Mouse (Mus musculus): Measurements from ENCODE around the gene E2f3. TPM values are rescaled to one million over a fixed set of nuclear protein-coding genes. Genes with fewer than 3 reads are reported as not detected.

E2f3 gene
- 10 to 100 TPM; 16.4 to 17.8 TPM for total RNA-seq (2021)

DNA sequence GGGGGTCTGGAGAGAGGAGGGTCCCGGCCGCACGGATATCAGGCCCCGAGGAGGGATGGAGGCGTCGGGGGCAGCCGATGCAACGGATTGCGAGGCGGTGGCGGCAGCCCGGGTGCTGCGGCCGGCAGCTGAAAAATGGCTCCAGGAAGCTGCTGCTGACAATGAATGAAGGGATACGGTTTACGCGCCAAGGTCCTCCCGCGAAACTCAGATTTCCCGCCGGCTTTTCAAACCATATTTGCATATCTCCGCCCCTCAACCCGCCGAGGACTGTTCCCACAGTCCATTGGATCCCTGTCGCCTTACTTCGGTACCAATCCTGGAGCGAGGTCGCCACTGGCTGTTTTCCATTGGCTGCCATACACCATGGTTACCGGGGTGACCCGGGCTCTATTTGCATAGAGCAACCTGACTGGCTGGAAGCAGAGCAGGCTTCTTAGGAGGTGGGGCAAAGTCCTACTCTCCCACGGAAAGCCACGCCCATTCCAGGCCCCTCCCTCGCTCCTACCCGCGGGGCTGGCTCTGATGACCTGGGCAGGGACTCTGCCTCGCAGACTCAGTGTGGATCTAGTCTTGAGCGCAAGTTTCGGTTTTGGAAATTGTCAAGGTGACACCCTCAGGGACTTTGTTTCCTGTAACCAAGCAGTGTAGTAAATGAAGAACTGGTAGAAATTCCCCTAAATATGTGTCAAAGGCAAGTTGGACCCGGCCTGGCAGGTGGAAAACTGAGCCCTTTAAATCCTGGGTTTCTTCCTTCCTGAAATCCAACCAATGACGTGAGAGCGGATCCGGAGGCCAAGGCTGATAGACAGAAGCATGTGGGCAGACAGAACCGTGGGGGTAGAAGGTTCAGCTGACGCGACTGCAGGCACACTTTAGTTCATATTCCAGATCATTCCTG lies at the start of gene E2f3:
TSS of gene E2f3 (minus strand) at position 209 of the 901 bp plus-strand sequence.
- intact Hi-C loops (cut with DNase I) = loop anchor here (10.0 kb wide), 2 partner anchors 99 to 269 kb away; no protein-coding TSS in a partner anchor

GRCm38 (mm10) chr13:30034540-30034939 lies 48.7 kb upstream of the E2f3 start:
- DNase-seq = no peak
- intact Hi-C loops (cut with DNase I) = no loop called here

More for the DNA sequence above, at the start of gene E2f3:
- DNase-seq = peak; percentile 99

GRCm38 (mm10) chr13:30031684-30032335 lies 45.9 kb upstream of the E2f3 start:
- intact Hi-C loops (cut with DNase I) = no loop called here

DNA sequence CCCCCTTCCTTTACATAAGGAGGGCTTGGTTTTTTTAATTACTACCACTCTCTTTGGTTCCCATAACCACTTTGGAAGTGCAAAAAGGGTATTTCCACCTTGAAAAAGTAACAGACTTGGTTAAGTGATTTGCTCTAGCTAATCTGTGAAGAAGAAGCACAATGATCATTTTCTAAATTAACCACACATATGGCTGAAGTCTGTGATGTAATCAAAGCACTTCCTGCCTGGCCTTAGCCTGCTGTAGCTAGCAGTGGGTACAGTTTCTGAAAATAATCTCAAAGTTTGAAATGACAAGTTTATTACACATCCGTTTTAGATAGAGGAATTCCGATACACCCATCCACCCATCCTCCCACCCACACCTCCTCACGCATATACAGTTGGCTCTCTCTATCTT lies 42.0 kb upstream of the E2f3 start:
- intact Hi-C loops (cut with DNase I) = no loop called here
- no peak for DNase-seq

More at GRCm38 (mm10) chr13:30031684-30032335, 45.9 kb upstream of the E2f3 start:
- peak; percentile 34 for DNase-seq

DNA sequence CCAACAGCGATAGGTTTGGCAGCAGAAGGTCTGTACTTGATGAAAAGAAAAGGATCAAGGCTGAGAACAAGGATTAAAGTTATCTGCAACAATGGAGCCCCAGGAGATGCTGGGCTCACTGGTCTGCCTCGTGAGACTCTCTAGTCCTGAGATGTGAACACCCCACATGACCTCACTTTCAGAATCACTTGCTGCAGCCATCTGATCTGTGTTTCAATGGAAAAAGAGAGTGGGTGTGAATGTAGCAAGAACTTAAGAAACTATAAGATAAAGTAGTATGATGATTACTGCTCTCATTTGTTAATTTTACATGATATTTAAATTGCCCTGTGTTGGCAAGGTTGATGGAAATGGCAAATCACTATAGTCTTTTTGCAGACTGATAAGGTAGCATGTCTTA lies 36.6 kb upstream of the E2f3 start:
- intact Hi-C loops (cut with DNase I) = no loop called here
- DNase-seq = no peak

DNA sequence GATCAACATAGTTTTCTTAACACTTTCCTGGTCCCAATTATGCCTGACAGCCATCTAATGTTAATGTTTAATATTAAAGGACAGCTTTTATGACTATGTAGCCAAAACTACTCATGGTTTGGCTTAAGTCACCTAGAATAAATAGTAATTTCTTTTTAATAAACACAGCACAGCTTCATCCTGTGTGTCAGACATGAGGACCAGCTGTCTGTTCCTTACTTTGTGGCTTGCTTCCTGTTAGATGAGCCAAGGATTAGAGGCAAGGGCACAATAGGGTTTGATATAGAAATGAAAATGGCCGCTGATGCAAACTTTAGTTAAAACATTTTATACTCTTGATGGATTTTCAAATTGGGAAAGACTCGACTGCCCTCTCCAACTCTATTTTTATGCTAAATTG lies 32.7 kb upstream of the E2f3 start:
- intact Hi-C loops (cut with DNase I) = no loop called here
- no peak for DNase-seq

- intact Hi-C loops (cut with DNase I) = no loop called here
- peak; percentile 43 for DNase-seq
Observed at GRCm38 (mm10) chr13:30017611-30018010, 31.7 kb upstream of the E2f3 start.

DNA sequence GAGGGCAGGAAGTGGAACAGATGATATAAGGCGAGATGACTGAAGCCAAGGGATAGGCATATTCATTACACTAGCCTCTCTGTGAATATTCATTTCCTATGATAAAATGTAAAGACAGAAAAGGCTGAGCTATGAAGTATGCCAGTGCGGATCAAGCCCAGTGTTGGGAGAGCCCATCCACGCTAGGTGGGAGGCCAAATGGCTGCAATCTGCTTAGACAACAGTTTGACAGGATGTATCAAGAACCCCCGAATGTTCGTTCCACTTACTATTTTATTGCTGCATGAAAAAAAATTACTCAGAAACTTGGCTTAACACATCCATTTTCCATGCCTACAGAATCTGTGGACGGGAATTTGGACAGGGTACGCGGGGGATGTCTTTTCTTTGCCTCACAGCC lies 28.7 kb upstream of the E2f3 start:
- intact Hi-C loops (cut with DNase I) = no loop called here
- DNase-seq = no peak

- intact Hi-C loops (cut with DNase I) = no loop called here
- DNase-seq = no peak
Observed at GRCm38 (mm10) chr13:30012226-30012625, 26.4 kb upstream of the E2f3 start.

DNA sequence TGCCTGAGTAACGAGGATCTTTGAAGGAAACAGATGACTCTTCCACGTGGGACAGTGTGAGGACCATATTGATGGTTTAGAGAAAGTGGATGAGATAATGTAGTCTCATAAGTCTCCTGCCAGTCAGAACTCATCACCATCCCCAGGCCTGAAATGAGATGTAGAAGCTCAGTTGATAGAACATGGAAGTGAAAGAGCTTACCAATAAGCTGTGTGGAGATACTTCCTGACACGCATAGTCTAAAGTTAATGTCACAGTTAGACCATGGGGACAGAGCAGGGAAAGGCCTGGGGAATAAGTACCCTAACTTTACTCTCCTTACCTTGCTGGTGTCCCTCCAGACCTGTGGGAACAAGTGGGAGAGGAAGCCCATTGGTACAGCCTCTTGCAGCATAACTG lies 22.9 kb upstream of the E2f3 start:
- intact Hi-C loops (cut with DNase I) = no loop called here
- DNase-seq = no peak

DNA sequence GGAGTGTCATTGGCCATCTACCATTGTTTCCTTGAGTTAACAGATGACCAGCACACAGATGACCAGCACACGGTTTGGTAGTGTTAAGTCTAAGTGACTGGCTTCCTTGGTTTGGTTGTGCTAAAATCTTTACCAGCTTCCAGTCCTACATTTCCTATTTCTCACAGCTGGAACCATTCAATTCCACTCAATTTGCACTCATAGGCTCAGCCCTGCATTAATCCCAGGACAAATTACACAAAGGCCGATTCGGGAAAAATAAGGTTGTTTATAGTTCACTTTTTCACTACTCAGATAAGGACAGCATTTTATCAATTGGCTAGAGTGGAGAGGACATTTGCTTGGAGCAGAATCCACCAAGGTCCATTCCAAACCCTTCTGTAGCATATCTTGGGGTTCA lies 19.6 kb upstream of the E2f3 start:
- intact Hi-C loops (cut with DNase I) = no loop called here
- no peak for DNase-seq

GRCm38 (mm10) chr13:30004849-30005248 lies 19.0 kb upstream of the E2f3 start:
- DNase-seq = no peak
- intact Hi-C loops (cut with DNase I) = no loop called here

DNA sequence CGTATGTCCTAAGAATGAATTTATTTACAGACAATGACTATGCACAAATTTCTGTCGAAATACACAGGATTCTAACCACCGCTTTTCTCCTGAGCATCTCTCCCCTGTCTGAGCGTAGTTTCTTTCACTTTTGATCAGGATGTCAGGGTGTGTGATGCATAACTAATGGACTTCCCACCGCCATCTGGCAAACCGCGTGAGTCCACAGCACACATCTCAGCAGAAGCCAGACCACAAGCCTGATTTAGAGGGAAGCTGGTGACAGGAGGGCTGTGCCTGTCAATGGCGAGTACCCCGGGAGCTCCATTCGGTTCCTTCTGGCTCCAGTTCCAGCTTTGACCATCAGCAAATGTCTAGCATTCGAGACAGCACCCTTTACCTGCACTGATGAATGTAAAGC lies 17.3 kb upstream of the E2f3 start:
- intact Hi-C loops (cut with DNase I) = no loop called here
- DNase-seq = peak; percentile 82

- intact Hi-C loops (cut with DNase I) = no loop called here
- no peak for DNase-seq
Observed at GRCm38 (mm10) chr13:30001041-30001440, 15.2 kb upstream of the E2f3 start.

DNA sequence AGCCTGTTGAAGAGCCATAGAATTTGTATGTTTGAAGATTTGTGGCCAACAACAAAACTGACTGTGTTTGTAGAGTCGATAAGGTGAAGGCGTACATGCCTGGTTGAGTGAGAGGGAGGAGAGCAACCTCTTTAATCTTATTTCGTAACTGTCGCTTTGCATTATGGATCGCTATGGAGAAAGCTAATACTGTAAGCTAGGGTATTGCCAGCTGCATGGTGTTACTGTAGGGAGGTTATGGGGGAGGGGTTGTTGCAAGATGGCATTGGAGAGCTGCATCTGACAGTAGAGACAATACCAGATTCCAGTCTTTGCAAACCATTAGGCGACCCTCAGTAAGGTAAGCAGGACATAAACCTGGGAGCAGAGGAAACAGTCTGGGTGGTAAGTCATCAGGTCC lies 2.1 kb upstream of the E2f3 start:
- no peak for DNase-seq
- intact Hi-C loops (cut with DNase I) = loop anchor here (10.0 kb wide), 2 partner anchors 97 to 267 kb away; no protein-coding TSS in a partner anchor

DNA sequence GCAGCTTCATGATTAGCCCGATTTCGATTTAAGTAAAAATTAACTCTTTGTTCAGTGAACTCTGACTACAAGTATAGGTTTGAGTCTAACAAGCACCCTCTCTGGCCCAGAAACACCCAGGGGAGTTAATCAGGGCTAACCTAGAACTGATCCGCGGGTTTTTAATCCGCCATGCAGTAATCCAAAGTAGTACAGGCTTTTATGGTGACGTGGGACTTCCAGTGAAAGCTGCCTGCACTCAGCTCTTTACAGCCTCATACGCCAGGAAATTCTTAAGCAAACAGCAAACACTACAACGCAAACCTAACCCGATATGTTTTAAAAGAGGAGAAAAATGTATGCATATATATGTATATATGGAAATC lies 875 bp upstream of the E2f3 start:
- no peak for DNase-seq
- intact Hi-C loops (cut with DNase I) = loop anchor here (10.0 kb wide), 2 partner anchors 98 to 268 kb away; no protein-coding TSS in a partner anchor

DNA sequence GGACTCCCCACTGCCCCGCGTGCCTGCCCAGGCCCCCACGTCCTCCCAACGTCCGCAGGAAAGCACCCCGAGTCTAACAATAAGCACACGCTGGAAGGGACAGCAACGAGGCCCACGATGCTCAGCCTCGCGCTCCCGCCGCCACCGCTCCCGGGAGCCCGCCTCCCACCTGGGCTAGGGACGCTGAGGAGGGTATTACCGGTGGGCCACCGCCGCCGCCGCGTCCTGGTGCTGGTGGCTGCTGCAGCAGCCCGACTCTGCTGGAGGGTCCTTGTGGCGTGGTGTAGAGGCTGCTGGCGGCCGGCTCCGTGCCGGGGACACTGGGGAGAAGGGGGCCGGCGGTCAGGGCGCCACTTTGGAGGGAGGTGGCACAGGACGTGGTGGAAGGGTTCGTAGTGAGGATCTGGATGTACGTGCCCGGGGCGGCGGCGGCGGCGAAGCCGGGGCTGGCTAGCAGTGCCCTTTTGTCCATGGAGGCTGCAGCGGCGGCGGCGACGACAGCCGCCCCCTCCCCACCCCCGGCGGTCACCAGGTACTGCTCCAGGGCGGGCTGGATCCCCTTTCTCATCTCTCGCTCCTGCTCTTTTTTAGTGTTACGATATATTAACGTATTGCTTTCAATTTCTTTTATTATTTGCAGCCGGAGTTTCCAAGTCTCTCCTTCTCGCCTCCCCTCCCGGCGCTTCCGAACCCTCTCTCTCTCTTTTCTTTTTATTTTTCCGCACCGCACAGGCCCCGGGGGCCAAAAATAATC lies 585 bp downstream of the E2f3 start:
- intact Hi-C loops (cut with DNase I) = loop anchor here (10.0 kb wide), 2 partner anchors 100 to 270 kb away; no protein-coding TSS in a partner anchor
- peak; percentile 44 for DNase-seq

DNA sequence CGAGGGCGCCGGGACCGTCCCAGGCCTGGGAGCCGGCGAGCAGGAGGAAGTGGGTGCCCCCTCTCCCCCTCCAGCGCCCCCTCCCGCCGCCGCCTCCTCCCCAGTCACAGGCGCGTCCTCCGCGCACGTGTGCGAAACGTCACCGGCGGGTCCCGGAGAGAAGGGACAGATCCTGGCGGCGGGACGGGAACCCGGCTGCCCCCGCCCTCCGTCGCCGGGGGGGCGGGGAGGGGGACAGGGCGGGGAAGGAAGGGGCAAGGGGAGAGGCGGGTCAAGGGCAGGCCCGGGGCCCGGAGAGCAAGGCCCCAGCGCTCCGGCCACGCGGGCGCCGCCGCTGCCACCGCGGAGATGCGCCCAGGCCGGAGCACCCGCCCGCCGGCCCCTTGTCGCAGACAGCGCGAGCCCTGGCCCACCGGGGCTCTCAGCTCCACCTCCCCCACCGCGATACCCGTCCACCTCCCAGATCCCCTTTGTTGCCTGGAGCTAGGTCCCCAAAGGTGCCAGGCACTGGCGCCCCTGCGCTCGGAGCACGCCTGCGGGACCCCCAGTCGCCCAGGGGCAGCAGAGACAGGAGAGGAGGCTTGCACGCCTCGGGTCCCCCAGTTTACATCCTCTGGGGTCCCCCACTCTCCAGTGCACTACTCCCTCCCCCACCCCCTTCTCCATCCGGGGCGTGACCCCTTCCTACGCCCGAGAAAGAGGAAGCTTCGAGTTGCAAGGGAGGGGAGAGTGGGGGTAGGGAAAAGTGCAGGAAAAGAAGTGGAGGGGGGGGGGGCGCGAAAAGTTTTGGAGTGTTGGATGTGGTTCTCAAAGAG lies 1.4 kb downstream of the E2f3 start:
- intact Hi-C loops (cut with DNase I) = loop anchor here (5.0 to 10.0 kb wide), 3 partner anchors 100 to 270 kb away; partner anchors contain the start of gene Cdkal1
- DNase-seq = peak; percentile 88

DNA sequence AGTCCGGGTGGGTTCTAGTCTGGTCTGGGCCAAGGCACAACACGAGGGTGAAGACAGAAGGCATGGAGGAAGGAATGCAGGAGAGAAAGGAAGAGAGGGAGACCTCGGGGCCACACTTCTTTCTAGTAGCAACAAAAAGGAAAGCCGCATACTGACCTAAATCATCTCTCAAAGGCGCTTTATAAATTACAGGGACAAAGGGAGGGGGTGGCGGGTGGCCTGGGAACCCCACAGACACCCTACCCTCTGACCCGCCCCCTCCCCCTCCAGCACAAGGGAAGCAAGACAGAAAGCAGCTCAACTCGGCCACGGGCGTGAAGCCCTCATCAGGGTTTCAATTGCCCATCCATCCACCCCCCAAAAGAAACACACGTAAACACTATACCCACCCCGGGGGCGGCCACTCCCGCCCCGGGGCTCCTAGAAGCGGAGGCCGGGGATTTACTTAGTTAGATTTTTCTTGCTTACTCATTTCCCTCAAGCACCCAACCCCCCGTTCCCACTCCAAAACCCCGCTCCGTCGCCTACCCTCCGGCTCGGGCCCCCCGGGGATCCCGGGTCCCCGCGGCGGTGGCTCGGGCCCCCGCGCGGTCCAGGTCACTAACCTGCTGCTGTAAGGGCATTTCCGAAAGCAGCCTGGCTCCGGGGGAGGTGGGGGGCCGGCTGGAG lies 2.2 kb downstream of the E2f3 start:
- intact Hi-C loops (cut with DNase I) = loop anchor here (5.0 to 10.0 kb wide), 3 partner anchors 101 to 271 kb away; partner anchors contain the start of gene Cdkal1
- DNase-seq = peak; percentile 48
